Comparison of ENCODE assay signal across 8 mouse cellular contexts in genomic region chr6:85391803-85392202, GRCm38 (mm10). TPM values are rescaled to one million over a fixed set of nuclear protein-coding genes. Genes with fewer than 3 reads are reported as not detected.
DNase-seq lines count a peak whose midpoint lies in the region; ATAC-seq and TF ChIP-seq lines count a peak whose summit lies in the region.
"Had no signal": no experiment of that assay in that cellular context is flagged by ENCODE, and none has a peak within 500 bp of the region (broad histone marks: within the 10 kb centered on the region; RNA-seq: fewer than 3 reads in every experiment).

No protein-coding gene starts in this region.

- WGBS in liver, embryonic 11.5 days = 24% methylated on average over 6 of the region's 7 CpGs

- intact Hi-C loops in heart, postnatal 36 days (cut with DNase I) = loop anchor here (1.0 to 5.0 kb wide), 3 partner anchors 47 to 230 kb away; no protein-coding TSS in a partner anchor
- intact Hi-C loops in left cerebral cortex, postnatal 4 days (cut with DNase I) = loop anchor here (5.0 kb wide), 1 partner anchor 45 kb away; no protein-coding TSS in a partner anchor

- no peak overlapping the region for H3K27ac ChIP-seq in liver, embryonic 11.5 days (ENCODE audit: low read depth, low read length)
- H3K27ac ChIP-seq: neural tube, embryonic 13.5 days had no signal

- H3K36me3 ChIP-seq in liver, embryonic 11.5 days (ENCODE audit: control insufficient read depth, insufficient read depth, low read length) = no peaks in the 10 kb centered on the region
- H3K36me3 ChIP-seq: neural tube, embryonic 13.5 days had no signal

- TF ChIP-seq CTCF in Patski (IDR thresholded peaks at IDR 0.05) = peak; percentile 89

- POLR2A ChIA-PET in Patski (lab: Charles Lee) = interaction anchor here (0.6 to 1.0 kb wide), 2 partner anchors 48 to 100 kb away, joined by 3 to 4 read pairs; no protein-coding TSS in a partner anchor

- H3K4me2 ChIP-seq in liver, embryonic 11.5 days = no peak overlapping the region
- H3K4me2 ChIP-seq: neural tube, embryonic 13.5 days had no signal

- no peaks in the 10 kb centered on the region; the same call in 1 of the 2 replicates for H3K27me3 ChIP-seq in liver, embryonic 11.5 days (replicated peaks; ENCODE audit: control insufficient read depth, insufficient read depth, low read length)
- H3K27me3 ChIP-seq in Patski = no peaks in the 10 kb centered on the region

- H3K9me3 ChIP-seq in liver, embryonic 11.5 days (ENCODE audit: control insufficient read depth, low read length) = no peaks in the 10 kb centered on the region
- H3K9me3 ChIP-seq: neural tube, embryonic 13.5 days had no signal

- H3K9ac ChIP-seq in liver, embryonic 11.5 days (ENCODE audit: low read depth, low read length) = no peak overlapping the region
- H3K9ac ChIP-seq: neural tube, embryonic 13.5 days had no signal

- DNase-seq in liver (peak; percentile 65), Patski (ENCODE audit: low read depth, low spot score) (no peak)
- no peak for DNase-seq in liver, embryonic 11.5 days (ENCODE audit: low spot score)
- peak; percentile 87 to 89 for DNase-seq in cerebellum, postnatal 10 days
- DNase-seq in heart, postnatal 36 days = peak; percentile 73 to 82
- peak; percentile 80 for DNase-seq in left cerebral cortex, postnatal 4 days
- DNase-seq in right cerebral cortex, postnatal 14 days = peak; percentile 69

- no peak for ATAC-seq in liver, embryonic 11.5 days (replicated peaks; ENCODE audit: low FRiP score)
- ATAC-seq in Patski = no peak

- no peak overlapping the region for H3K4me3 ChIP-seq in liver, embryonic 11.5 days (ENCODE audit: low read depth, low read length)
- H3K4me3 ChIP-seq: neural tube, embryonic 13.5 days had no signal

- CTCF ChIA-PET in Patski (lab: Charles Lee) = interaction anchor here (1.1 to 5.7 kb wide), 3 partner anchors 45 to 232 kb away, joined by 3 to 52 read pairs (median 5); no protein-coding TSS in a partner anchor

- peaks cover 5% of the 10 kb centered on the region for H3K4me1 ChIP-seq in liver, embryonic 11.5 days (replicated peaks; ENCODE audit: control insufficient read depth, insufficient read depth, low read length)
- H3K4me1 ChIP-seq: neural tube, embryonic 13.5 days had no signal

- in situ Hi-C loops in Patski (cut with MboI; ENCODE audit: low pct_unique_long_range_greater_than_20kb) = no loop called here

RNA-seq across cellular contexts. Expression of gene Rab11fip5, which starts 17.4 kb away (rescaled TPM):
- 1.0 TPM in 2 replicates for polyA plus RNA-seq in liver, embryonic 11.5 days (2014; fragmentation: Nextera tagmentation; extraction: Ambion mirVana)
- 151 TPM for polyA plus RNA-seq in Patski (2021)
- total RNA-seq in heart, postnatal 36 days (2021) = 10 to 100 TPM; 65.0 to 67.0 TPM
- total RNA-seq in left cerebral cortex, postnatal 4 days (2021) = 10 to 100 TPM; 51.7 to 54.1 TPM

RNA-seq across cellular contexts. Expression of gene Noto, which starts 31.9 kb away (rescaled TPM):
- not detected in 2 replicates for polyA plus RNA-seq in liver, embryonic 11.5 days (2014; fragmentation: Nextera tagmentation; extraction: Ambion mirVana)
- polyA plus RNA-seq in Patski (2021) = not detected
- total RNA-seq in heart, postnatal 36 days (2021) = not detected
- not detected for total RNA-seq in left cerebral cortex, postnatal 4 days (2021)
- polyA plus RNA-seq: neural tube, embryonic 13.5 days had no signal

RNA-seq across cellular contexts. Expression of gene Smyd5, which starts 40.0 kb away (rescaled TPM):
- polyA plus RNA-seq in liver, embryonic 11.5 days (2014; fragmentation: Nextera tagmentation; extraction: Ambion mirVana) = 65.5 and 68.2 TPM in 2 replicates
- polyA plus RNA-seq in Patski (2021) = 51.8 TPM
- total RNA-seq in heart, postnatal 36 days (2021) = 1 to 10 TPM; 7.8 to 9.2 TPM
- total RNA-seq in left cerebral cortex, postnatal 4 days (2021) = 10 to 100 TPM; 65.9 to 67.5 TPM

RNA-seq across cellular contexts. Expression of gene Sfxn5, which starts 58.6 kb away (rescaled TPM):
- 3.8 and 4.0 TPM in 2 replicates for polyA plus RNA-seq in liver, embryonic 11.5 days (2014; fragmentation: Nextera tagmentation; extraction: Ambion mirVana)
- 10.9 TPM for polyA plus RNA-seq in Patski (2021)
- 1 to 10 TPM; 3.4 to 4.1 TPM for total RNA-seq in heart, postnatal 36 days (2021)
- total RNA-seq in left cerebral cortex, postnatal 4 days (2021) = 10 to 100 TPM; 63.9 to 69.7 TPM

RNA-seq across cellular contexts. Expression of gene Cct7, which starts 59.5 kb away (rescaled TPM):
- 695 and 755 TPM in 2 replicates for polyA plus RNA-seq in liver, embryonic 11.5 days (2014; fragmentation: Nextera tagmentation; extraction: Ambion mirVana)
- polyA plus RNA-seq in Patski (2021) = 397 TPM
- 100 to 1,000 TPM; 151 TPM for total RNA-seq in heart, postnatal 36 days (2021)
- total RNA-seq in left cerebral cortex, postnatal 4 days (2021) = 100 to 1,000 TPM; 310 to 311 TPM

Comparison
In these comparisons a context has a peak if more than half of its experiments do, and no peak if none do; other contexts are left out.
1. DNase-seq: peak in liver (single experiment), cerebellum, postnatal 10 days (2 of 2), heart, postnatal 36 days (2 of 2), left cerebral cortex, postnatal 4 days (single experiment) and right cerebral cortex, postnatal 14 days (single experiment); none in liver, embryonic 11.5 days (single experiment) and Patski (single experiment).
2. RNA of gene Smyd5, which starts 40.0 kb away (total RNA-seq): 65.9 to 67.5 TPM in left cerebral cortex, postnatal 4 days; 7.8 to 9.2 TPM in heart, postnatal 36 days; every median in the first group is over 4 times any median in the second.